Mouse (Mus musculus) embryo, embryonic 11.5 days (tissue): ENCODE measurements at regions not wholly inside any gene's neighbourhood (a gene's known extent, or its start where the extent isn't known, plus 50 kb on each side); places are given as distances from the start of the nearest gene placed in this dataset.
A peak's percentile ranks its signal among the peaks of the same experiment; 100 is the strongest.

Experiments used
- DNase-seq: peaks from one replicate; pipeline ENCODE4 v3.0.0-alpha.2; 2012; ENCODE audit warnings: low read depth, low spot score

- no peak for DNase-seq
These were observed 55.4 kb downstream of the Uncx start for GRCm38 (mm10) chr5:139598715-139599114.

DNA sequence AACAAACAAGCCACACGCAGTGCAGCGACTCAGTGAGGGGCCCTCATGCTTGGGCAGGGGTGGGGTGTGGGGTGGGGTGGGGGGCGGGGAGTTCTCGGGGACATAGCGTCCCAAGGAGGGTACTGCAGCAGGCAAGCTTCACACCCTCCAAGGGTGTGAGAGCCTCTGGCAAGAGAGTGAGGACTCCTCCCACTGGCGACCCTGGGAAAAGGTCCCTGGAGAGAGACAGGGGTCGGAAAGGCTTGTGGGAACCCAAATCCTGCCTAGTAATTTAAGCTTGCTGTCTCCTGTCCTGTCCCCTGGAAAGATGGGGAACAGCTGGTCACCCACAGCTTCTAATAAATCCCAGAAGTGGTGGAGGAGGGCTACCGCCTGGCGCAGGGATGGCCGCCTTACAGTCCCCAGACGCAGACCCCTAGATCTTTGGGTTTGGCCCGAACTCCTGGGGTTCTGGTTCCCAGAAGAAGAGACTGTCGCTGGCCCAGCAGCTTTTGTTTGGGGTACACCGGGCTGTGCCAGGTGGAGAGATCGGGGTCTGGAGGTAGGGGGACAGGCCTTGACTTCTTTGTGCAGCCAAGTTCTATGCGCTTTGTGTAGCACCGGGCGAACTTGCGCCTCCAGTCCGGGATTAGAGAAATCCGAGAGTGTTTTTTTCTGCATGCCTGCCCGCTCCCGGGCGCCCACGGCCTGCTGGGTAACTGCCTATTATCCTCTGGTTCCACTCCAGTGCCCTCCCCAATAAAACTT lies 56.1 kb downstream of the Uncx start:
- no peak for DNase-seq

- no peak for DNase-seq
These were observed 56.9 kb downstream of the Uncx start for GRCm38 (mm10) chr5:139600213-139600612.

DNA sequence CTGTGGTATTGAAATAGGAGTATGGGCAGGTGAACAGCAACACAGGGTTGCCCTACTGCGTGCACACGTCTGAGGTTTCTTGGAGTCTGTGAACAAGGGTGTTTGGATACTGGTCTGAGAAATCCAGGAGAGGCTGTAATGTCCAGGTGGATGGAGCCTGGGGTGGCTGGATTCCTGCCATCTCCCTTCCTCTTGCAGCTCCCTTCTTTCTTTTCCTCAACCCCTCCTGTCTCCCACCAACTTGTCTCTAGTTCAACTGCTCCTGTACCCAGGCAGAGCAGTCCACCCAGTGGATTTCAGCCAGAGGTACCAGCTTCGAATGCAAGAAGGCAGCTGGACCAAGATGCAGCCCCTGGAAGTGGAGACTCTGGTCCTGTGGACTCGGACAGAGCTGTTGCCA lies 59.6 kb downstream of the Uncx start:
- DNase-seq: no peak

- no peak for DNase-seq
These were observed 60.2 kb downstream of the Uncx start for GRCm38 (mm10) chr5:139603535-139603934.

GRCm38 (mm10) chr5:139604327-139604726 lies 61.0 kb downstream of the Uncx start:
- DNase-seq: no peak

DNA sequence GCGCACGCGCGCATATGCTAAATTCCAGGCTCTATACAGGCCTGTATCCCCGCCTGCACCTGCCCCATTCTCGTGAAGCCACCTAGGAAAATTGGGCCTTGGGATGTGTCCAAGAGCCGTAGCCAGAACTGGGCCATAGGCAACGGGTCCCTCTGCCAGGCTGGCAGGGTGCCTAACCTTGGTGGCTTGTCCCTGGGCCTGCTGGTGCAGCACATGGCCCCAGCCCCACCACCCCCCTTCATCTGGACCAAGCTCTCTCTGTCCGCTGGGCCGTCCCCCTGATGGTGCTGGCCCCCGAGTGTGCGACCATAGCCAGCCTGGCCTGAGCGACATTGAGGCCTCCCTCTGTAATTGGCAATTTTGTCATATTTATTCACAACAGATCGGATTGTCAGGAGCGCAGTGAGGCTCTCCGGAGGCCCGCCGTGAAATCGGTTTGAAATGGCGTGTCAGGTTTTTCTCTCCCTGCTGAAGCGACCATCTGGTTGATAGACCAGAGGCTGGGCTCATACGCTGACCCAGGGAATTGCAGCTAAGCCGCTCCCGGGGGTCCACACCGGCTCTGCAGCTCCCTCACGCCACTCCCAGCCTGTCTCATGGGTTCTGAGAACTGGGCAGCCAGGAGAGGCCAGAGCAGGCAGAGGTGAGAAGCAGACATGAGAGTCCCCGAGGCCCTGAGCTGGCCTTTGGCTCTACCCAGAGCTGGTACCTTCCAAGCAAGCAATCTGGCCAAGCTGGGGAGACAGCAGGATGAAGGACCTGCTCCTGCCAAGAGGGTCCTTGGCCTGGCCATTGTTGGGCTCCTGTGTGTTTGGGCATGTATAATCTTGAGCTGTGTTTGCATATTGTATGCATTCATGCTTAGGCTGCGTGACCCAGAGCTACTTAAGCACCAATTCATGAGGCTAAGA lies 67.6 kb downstream of the Uncx start:
- no peak for DNase-seq

DNA sequence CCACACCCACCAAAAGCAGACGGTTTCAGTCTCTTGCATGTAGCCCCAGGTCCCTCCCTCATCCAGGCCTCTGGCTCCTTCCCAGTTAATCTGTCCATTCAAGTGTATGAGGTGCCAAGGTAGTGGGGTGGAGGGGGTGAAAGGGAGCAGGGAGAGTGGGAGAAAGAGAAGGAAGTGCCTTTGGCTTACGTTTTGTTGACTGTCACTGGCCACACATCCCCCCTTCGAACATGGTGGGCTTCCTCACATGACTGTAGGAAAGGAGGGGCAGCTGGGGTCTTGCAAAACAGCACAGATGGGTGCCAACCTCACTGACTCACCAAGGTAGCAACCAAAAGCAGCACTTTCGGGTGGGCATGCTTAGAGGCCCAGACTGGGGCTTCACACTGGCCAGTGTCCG lies 68.9 kb downstream of the Uncx start:
- DNase-seq: no peak

DNA sequence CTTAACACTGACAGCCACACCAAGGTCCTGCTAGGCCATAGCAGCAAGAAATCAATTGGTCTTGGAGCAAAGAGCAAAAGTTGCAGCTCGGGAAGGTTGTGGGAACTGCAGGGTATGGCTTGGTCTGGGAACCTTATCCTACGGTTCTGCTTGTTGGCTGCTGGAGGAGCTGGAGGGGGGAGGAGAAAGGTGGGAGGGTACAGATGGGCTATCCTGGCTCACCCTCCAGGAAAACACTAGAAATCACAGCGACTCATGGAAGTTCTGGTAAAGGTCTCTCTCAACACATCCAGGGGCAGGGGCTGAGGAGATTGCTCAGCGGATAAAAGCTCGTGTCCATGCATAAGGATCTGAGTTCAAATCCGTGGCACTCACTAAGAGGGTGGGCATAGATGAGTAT lies 69.4 kb downstream of the Uncx start:
- DNase-seq: no peak

DNA sequence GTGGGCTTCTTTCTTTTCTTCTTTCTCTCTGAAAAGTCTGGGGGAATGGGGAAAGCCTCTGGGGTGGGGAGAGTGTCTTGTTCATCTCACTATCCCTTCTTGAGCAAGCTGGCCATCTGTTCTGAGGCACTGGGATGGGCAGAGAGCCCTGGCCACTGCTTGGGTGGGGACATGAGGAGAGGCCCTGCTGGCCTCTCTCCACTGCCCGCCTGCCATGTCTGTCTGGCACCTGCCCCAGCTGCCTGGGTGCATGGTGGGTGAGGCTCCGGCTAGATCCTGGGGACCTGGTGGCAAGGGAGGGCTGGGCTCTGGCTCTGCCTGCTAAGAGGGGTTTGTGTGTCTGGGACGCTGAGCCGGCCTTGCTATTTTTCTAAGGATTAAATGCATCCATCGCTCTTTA lies 70.3 kb downstream of the Uncx start:
- DNase-seq: no peak

- peak; percentile 63 for DNase-seq
These were observed 76.2 kb downstream of the Uncx start for GRCm38 (mm10) chr5:139619301-139620161.

- DNase-seq: no peak
These were observed 82.7 kb downstream of the Uncx start for GRCm38 (mm10) chr5:139625871-139626460.

DNA sequence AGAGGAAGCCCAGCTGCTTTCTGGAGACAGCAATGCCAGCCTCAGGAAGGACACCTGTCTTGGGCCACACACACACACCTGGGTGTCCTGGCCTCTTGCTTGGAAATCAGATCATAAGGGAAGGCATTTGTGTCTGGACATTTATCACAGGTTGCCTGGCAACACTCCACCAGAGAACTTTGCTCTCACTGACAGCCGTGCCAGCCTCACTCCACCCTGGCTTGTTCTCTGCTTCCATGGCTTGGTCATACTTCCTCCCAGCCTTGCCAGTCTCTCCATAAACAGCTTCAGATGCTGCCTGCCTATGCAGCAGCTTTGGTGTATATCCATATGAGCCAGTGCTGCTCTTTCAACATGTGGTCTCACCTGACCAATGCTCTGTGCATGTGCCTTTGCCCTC lies 84.3 kb downstream of the Uncx start:
- DNase-seq: no peak

- no peak for DNase-seq
These were observed 93.7 kb downstream of the Uncx start for GRCm38 (mm10) chr5:139637028-139637427.

DNA sequence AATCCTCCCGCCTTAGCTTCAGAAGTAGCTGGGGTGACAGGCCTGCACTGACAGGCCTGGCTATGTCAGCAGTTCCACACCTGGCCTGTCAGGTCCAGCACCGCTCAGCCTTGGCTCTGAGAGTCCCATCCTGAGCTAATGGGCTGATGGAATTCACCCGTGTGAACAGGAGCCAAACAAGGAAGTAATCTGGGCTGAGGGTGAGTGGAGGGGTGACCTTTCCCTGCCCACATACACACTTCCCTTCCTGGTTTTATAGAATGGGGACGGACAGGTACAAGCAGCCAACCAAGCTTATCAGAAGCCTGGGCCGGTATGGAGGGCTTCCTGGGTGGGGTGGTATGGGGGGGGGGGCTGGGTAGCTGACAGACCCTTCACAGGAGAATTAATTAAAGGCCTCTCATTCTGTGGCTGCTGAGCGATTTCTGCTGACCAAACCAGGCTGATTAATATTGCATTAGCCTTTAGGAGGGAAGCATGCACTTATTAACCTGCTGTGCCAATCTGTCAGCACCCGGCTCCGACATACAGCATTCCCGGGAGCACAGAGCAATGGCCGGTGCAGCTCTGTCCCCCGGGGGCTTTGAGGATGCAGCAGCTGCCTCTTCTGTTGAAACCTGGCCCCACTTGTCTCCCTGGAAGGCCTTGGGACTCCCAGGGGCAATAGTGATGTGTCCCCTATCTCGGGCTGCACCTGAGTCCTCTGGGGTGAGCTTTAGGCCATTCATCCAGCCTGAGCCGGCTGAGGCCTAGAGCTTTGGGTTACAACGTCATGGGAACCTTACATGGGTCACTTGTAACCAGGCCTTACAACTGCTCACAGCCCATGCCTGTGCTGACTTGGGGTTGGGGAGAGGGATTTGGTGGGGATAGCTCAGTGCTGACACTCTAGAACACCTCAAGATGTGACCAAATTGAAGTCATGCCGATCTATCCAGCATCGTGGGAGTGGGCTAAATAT lies 95.2 kb downstream of the Micall2 start:
- no peak for DNase-seq

GRCm38 (mm10) chr5:139644816-139645215 lies 91.3 kb downstream of the Micall2 start:
- DNase-seq: no peak

- DNase-seq: no peak
These were observed 85.1 kb downstream of the Micall2 start for GRCm38 (mm10) chr5:139651041-139651440.
